Mouse (Mus musculus): ENCODE measurements around the gene Btbd10. TPM values are rescaled to one million over a fixed set of nuclear protein-coding genes. Genes with fewer than 3 reads are reported as not detected.

Gene Btbd10
- polyA plus RNA-seq, 1 experiment: 70.6 TPM

DNA sequence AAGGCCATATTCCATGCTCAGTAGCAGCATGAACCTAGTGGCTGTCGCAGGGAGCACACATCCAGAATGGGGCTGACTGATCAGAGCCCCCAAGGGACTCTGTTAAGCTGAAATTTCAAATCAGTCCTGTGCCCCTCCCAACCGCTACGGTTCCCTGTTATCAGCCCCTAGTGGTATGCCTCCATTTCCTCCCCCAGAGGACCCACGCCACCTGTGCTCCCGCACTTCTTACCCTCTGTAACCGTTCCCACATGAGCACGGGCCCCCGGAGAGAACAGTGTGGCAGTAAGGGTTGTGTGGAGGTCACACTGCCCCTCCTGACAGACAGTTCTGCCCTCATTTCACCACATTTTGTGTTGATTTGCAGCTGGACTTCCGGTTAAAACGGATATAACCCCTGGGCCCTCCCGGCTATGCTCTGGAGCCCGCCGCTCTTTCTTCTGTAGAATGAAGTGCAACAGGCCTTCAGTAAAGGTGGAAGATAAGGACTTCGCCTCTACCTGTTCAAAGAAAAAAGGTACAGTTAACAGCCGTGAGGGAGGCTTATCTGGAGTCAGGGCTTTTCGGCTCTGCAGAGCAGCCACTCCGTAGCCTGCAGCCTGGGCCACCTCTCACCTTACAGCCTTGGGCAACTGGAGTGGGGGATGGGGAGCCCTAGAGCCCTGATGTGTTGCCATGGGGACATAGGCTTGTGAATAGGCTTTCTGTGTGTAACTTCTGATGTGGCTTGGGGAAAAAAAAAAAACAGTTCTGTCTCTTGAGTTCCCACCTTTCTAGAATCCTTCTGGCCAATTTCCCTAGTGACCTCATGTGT is 73.9 kb downstream of the Btbd10 start:
- no peak for DNase-seq (ENCODE audit: extremely low spot score in 1 of 2, low spot score in 1 of 2)

DNA sequence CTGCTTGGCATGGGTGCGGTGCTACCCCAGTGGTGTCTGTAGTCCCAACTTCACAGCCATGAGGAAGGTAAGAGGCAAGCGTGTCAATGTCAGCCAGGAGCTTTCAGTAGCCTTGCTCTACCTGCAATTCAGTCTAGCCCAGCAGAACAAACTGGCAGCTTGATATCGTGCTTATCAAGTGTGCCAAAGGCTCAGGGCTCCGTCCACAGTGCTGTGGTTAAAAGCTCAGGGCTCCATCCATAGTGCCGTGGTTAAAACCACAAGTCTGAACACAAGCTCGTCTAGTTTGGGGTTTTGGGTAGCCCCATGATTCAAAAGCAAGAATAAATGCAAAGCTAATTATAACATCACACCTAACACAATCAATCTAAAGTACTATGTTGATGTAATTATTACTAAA is 74.6 kb downstream of the Btbd10 start:
- no peak for DNase-seq (ENCODE audit: extremely low spot score in 1 of 2, low spot score in 1 of 2)

DNA sequence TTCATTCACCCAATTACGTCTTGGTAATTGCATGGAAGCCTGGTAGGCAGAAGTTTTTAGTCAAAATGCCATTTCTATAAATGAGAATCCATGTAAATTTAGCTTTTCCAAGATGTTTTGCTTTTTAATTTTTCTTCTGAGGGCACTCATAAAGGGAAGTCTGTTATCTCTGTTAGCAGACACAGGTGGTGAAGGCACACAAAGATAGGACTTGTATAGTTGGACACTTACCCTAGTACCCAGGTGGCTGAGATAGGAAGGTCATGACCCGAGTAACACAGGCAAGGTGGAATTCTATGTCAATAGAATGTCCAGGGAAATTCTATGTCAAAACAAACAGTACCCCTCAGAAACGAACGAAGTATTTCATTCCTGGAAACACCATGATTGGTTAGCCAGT is 77.0 kb downstream of the Btbd10 start:
- DNase-seq (ENCODE audit: extremely low spot score in 1 of 2, low spot score in 1 of 2): no peak

DNA sequence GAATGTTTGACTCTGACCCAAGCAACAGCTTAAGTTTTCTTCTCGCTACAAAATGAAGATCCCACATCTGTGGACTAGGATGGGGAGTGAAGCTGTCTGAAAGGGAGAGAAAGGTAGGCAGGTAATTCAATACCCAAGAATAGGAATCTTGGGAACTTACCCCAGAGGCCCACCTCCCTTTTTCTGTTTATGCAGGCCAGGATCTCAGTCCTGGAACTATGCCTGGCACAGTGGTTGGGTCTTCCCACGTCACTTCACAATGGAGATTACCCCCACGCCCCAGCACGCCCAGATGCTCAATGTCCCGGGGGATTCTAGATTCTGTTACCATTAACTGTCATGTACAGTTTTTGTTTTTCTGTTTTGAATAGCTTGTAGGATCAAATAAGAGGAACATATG is 77.5 kb downstream of the Btbd10 start:
- no peak for DNase-seq (ENCODE audit: extremely low spot score in 1 of 2, low spot score in 1 of 2)

DNA sequence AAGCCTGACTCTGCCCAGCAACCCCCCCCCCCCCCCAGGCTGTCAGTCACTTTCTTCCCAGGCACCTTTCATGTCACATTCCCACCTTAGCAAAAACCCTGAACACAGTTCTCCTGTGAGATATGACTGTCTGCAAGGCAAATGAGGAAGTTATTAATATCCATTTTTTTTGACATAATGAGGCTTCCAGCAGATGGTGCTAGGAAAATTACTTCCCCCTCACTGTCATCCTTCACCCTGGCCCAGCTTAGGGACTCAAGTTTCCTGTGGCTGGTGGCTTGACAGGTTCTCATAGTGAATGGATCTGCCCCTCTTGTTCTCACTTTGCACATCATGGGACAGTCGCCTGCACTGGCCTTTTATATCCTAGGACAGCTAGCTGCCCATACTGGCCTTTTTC is 80.0 kb downstream of the Btbd10 start:
- DNase-seq (ENCODE audit: extremely low spot score in 1 of 2, low spot score in 1 of 2): peak in 1 of 2 experiments; percentile 65

DNA sequence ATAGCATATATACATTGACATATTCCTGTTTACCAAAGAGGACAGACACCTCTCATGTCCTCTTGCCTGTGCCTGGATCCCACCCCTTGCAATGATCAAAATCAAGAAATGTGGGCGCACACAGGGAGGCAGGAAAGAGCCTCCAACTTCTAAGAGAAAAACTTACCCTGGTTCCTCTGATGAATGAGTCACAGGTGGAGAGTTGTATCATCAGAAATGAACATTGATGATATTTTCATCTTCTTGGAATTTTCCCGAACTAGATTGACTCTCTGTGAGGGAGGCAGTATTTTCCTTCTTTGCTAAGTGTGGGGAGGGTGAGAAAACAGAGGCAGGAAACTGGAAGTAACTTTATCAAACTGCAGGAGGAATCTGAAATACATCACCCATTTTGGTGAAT is 83.8 kb downstream of the Btbd10 start:
- DNase-seq (ENCODE audit: extremely low spot score in 1 of 2, low spot score in 1 of 2): peak in 1 of 2 experiments; percentile 61

DNA sequence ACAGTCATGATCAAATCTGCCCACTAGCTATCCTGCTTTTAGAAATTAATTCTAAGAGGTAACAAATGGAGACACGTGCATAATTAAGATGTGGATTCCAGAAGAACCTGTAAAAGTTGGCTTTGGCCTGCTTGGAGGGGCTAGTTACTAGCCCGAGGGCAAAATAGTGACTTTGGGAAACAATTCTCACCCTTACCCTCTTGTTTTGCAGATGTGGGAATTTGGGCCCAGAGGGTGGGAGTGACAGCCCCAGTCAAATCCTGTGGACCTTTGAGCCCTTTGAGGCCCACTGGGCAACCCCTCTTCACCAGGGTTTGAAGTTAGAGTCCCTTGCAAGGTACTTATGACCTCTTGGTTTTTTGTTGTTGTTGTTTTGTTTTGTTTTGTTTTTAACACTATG is 89.9 kb downstream of the Btbd10 start:
- no peak for DNase-seq (ENCODE audit: extremely low spot score in 1 of 2, low spot score in 1 of 2)

DNA sequence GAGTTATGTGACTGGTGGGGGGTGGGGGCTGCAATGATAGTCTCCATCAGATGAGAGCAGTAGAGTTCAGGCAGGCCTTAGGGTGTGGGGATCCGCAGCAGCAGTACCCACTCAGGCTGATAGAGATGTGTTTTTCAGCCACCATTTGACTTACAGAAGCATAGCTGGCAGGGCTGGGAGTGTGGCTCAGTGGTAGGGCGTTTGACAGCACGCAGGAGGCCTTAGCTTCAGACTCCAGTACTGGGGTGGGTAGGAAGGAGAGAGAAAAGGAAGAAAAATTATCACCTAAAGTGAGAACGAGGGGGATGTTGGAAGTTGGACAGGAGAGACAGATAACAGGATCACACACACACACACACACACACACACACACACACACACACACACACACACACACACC is 90.7 kb downstream of the Btbd10 start:
- DNase-seq (ENCODE audit: extremely low spot score in 1 of 2, low spot score in 1 of 2): no peak

DNA sequence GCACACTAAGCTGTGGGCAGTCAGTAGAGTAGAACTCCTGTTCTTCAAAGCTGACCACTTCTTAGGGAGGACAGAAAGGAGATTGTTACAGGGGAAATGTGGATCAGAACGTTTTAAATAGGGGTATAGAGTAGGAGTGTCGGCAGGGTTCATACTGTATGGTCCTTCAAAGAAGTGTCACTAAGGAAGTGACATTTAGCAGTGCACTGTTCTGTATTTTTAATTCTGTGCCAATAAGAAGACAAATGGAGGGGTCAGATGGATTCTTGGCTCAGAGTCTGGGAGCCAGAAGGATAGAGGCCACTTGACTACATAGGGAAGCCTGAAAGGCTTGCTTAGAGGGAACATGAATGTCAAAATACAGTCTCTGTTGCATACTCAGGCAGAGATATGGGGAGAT is 91.9 kb downstream of the Btbd10 start:
- no peak for DNase-seq (ENCODE audit: extremely low spot score in 1 of 2, low spot score in 1 of 2)

DNA sequence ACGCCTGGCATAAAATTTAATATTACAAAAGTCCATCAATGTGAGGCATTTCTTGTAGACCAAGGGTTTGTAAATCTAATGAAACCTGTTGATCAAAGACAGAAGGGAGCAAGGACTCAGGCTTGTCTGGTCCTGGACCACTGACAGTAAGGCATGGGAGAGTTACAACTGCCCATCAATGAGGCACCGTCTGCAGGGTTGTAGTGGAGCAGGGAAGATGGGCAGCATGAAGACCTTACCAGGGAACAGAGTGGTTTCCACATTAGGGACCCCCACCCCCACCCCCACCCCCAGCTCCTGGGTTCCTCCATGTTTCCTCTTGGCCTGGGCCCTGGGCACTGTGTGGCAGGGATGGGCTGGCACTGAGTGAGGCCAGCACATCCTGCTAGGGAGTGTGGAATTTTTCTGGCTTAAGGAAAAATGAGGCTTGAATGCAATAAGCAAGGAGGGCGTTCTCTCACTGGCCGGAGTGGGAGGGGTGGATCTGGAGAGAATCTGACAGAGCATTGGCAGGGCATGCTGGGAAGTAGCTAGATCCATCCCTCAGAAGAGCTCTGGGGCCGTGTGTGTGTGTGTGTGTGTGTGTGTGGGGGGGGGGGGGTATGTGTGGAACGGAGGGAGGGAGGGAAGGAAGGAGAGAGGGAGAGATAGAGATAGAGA is 96.7 kb downstream of the Btbd10 start:
- no peak for DNase-seq (ENCODE audit: extremely low spot score in 1 of 2, low spot score in 1 of 2)

DNA sequence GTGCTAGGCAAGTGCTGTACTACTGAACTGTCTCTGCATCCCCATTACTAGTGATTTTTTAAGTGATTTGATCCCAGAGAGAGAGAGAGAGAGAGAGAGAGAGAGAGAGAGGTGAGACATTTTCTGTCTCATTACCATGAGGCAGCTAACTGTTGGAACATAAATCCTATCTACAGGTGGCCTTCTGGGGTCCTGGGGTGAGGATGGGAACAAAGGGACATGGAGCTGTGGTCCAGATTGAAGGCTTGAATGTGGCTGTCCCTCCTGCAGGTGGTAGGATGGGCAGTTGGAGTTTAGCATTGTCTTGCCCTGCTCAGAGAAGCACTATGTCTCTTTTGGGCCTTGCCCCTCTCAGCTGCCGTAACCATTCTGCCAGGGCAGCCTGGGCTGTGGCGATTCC is 98.2 kb downstream of the Btbd10 start:
- DNase-seq (ENCODE audit: extremely low spot score in 1 of 2, low spot score in 1 of 2): no peak

DNA sequence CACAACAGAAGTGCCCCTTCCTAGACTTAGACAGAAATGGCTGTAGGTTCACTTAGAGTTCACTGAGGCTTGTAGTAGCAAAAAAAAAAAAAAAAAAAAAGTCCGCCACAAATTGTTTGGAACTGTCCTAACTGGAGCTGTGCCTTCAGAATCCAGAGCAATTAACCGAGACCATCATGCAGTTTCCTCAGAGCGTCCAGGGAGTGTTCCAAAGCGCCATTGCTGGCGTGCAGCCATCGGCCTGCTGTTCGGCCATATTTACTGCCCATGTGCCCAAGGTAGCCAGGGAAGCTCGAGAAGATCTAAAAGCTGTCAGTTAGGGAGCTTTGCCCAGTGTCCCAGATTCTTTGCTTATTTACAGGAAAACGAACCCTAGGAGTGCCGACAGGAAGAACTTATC is 98.6 kb downstream of the Btbd10 start:
- no peak for DNase-seq (ENCODE audit: extremely low spot score in 1 of 2, low spot score in 1 of 2)

DNA sequence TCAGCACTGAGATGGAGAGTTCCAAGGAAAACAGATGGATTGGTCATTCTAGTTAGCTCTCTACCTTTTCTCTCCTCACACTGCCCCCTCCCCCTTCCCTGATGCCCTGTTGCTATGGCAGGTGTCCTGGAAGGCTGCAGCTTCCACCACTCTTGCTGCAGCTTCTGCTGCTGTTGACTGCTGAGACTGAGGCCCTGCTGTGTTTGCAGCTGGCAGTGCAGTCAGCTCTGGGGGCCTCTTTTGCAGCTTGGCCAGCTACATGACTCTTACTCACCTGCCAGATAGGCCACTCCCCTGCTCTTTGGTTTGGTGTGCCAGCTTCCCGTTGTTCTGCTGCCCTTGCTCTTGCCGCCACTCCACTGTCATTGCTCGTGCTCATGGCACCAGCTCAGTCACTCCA is 99.3 kb downstream of the Btbd10 start:
- DNase-seq (ENCODE audit: extremely low spot score in 1 of 2, low spot score in 1 of 2): no peak

DNA sequence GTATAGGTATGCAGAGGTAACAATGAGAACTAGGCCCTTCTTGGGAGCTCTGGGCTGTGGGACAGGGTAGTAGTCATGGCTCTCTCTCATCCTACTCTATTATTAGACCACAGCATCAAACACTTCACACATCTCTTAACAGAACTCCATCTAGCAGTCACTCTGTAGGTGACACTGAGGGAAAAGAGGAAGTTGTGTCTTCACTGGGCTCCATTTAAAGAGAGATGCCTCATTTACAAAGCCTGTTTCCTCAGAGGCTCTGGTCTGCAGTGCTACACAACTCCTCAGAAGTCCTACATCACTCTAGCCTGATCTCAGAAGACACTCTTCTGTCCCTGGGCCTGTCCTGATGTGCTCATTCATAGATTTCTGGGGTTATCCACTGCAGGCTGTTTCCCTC is 100.1 kb downstream of the Btbd10 start:
- DNase-seq (ENCODE audit: extremely low spot score in 1 of 2, low spot score in 1 of 2): no peak

DNA sequence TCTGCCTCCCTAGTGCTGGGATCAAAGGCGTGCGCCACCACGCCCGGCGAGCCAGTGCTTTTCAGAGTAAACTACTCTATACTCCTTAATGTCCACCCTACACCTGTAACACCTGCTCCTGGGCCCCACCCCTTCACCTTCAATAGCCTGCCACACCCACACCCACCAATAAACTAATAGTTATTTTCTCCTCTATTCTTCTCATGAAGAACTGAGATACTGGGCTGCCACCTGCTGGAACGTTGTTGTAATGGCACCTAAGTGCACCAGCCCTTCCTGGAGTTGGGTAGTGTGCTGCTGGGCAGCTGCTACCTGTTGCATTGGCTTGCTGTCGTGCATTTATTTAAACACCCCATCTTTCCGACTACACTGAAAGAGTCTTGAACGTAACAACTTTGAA is 100.9 kb downstream of the Btbd10 start:
- DNase-seq (ENCODE audit: extremely low spot score in 1 of 2, low spot score in 1 of 2): peak in 1 of 2 experiments; percentile 81

Other genes starting within 250 kb of the Btbd10 start
- gene Arntl, start 161.9 kb downstream of the Btbd10 start, polyA plus RNA-seq (2012; rRNA removed): 26.9 and 28.9 TPM in 2 replicates
- not detected in 2 replicates for gene Pth, start 19.2 kb upstream of the Btbd10 start, polyA plus RNA-seq (2012; rRNA removed)
- gene Far1, start 144.4 kb upstream of the Btbd10 start, polyA plus RNA-seq (2012; rRNA removed): 83.6 and 84.1 TPM in 2 replicates

Data from frontal cortex, adult 2 months (tissue).